Comparison of ENCODE assay signal across 20 mouse cellular contexts in the genomic region with DNA sequence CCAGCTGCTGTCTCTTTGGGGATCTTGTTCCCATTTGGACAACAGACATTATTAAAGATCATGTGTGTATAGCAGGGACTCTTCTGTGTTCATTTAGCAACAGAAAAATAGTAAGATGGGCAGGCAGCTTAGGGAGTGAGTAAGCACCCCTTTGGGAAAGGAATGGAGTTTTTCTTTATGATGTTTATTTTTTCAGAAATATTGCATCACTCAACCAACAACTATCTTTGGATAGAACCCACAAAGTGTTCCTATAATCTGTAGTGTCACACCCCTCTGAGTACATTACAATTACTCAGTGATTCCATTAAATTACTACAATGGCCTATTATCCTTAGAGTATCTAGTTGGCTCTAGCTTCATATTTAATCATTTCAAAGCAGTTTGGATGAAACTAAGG.
A peak's percentile ranks its signal among the peaks of the same experiment; 100 is the strongest.
DNase-seq lines count a peak whose midpoint lies in the region; ATAC-seq lines count a peak whose summit lies in the region.
"Had no signal": no experiment of that assay in that cellular context is flagged by ENCODE, and none has a peak within 500 bp of the region (broad histone marks: within the 10 kb centered on the region; RNA-seq: fewer than 3 reads in every experiment).

No protein-coding gene starts in this region.

- no peaks in the 10 kb centered on the region for H3K36me3 ChIP-seq in embryonic facial prominence, embryonic 15.5 days
- no peaks in the 10 kb centered on the region for H3K36me3 ChIP-seq in embryonic facial prominence, embryonic 10.5 days (replicated peaks)
- no peaks in the 10 kb centered on the region for H3K36me3 ChIP-seq in forebrain, embryonic 16.5 days (ENCODE audit: control insufficient read depth, insufficient read depth)
- H3K36me3 ChIP-seq in forebrain, embryonic 11.5 days (ENCODE audit: control insufficient read depth, insufficient read depth, low read length): no peaks in the 10 kb centered on the region
- H3K36me3 ChIP-seq: embryonic facial prominence, embryonic 13.5 days; forebrain, embryonic 12.5 days; G1E had no signal

- no peaks in the 10 kb centered on the region for H3K9me3 ChIP-seq in embryonic facial prominence, embryonic 15.5 days (replicated peaks)
- H3K9me3 ChIP-seq in embryonic facial prominence, embryonic 10.5 days: no peaks in the 10 kb centered on the region
- no peaks in the 10 kb centered on the region for H3K9me3 ChIP-seq in forebrain, embryonic 16.5 days (ENCODE audit: control insufficient read depth, low read length)
- no peaks in the 10 kb centered on the region for H3K9me3 ChIP-seq in forebrain, embryonic 11.5 days (ENCODE audit: control insufficient read depth, low read length)
- H3K9me3 ChIP-seq: embryonic facial prominence, embryonic 13.5 days; forebrain, embryonic 12.5 days; G1E had no signal

- no peak for ATAC-seq in embryonic facial prominence, embryonic 15.5 days (ENCODE audit: insufficient number of reproducible peaks, low FRiP score, low TSS enrichment, low read depth)
- no peak for ATAC-seq in forebrain, embryonic 16.5 days
- no peak for ATAC-seq in forebrain, embryonic 11.5 days (replicated peaks; ENCODE audit: low FRiP score)
- ATAC-seq: CD4-positive, CD25-positive, alpha-beta regulatory T cell, adult 4 months had no signal

- H3K4me3 ChIP-seq in embryonic facial prominence, embryonic 15.5 days (replicated peaks): no peak overlapping the region
- no peak overlapping the region for H3K4me3 ChIP-seq in embryonic facial prominence, embryonic 10.5 days
- H3K4me3 ChIP-seq in forebrain, embryonic 16.5 days (replicated peaks; ENCODE audit: low read length): no peak overlapping the region
- no peak overlapping the region for H3K4me3 ChIP-seq in forebrain, embryonic 11.5 days (ENCODE audit: low read depth, low read length)
- H3K4me3 ChIP-seq: embryonic facial prominence, embryonic 13.5 days; forebrain, embryonic 12.5 days had no signal

- H3K27me3 ChIP-seq in embryonic facial prominence, embryonic 15.5 days: no peaks in the 10 kb centered on the region
- no peaks in the 10 kb centered on the region for H3K27me3 ChIP-seq in embryonic facial prominence, embryonic 10.5 days (replicated peaks; ENCODE audit: low read depth, poor library complexity, severe bottlenecking)
- H3K27me3 ChIP-seq in forebrain, embryonic 16.5 days (replicated peaks; ENCODE audit: control insufficient read depth, insufficient read depth, low read length): no peaks in the 10 kb centered on the region
- H3K27me3 ChIP-seq in forebrain, embryonic 11.5 days (ENCODE audit: control insufficient read depth, insufficient read depth, low read length): no peaks in the 10 kb centered on the region
- H3K27me3 ChIP-seq: CH12.LX; embryonic facial prominence, embryonic 13.5 days; forebrain, embryonic 12.5 days had no signal

- peak overlapping the region; percentile 34; the same call in 1 of the 2 replicates for H3K27ac ChIP-seq in embryonic facial prominence, embryonic 15.5 days (replicated peaks)
- H3K27ac ChIP-seq in embryonic facial prominence, embryonic 10.5 days (replicated peaks): no peak overlapping the region
- H3K27ac ChIP-seq in forebrain, embryonic 16.5 days (ENCODE audit: low read length): 0 out of 2 replicates have a peak overlapping the region, but pooled peaks have one; percentile 47
- H3K27ac ChIP-seq in forebrain, embryonic 11.5 days (ENCODE audit: low read depth, low read length): no peak overlapping the region
- H3K27ac ChIP-seq: embryonic facial prominence, embryonic 13.5 days; forebrain, embryonic 12.5 days had no signal

- no peak overlapping the region for H3K9ac ChIP-seq in embryonic facial prominence, embryonic 15.5 days
- no peak overlapping the region for H3K9ac ChIP-seq in forebrain, embryonic 16.5 days (replicated peaks; ENCODE audit: low read depth, low read length)
- H3K9ac ChIP-seq in forebrain, embryonic 11.5 days (ENCODE audit: low read length): no peak overlapping the region
- H3K9ac ChIP-seq: embryonic facial prominence, embryonic 13.5 days; forebrain, embryonic 12.5 days had no signal

- DNase-seq in embryonic facial prominence, embryonic 10.5 days (ENCODE audit: low spot score): no peak
- no peak for DNase-seq in forebrain, embryonic 11.5 days (ENCODE audit: low spot score)
- DNase-seq in NIH3T3 (ENCODE audit: low read depth): peak; percentile 44
- DNase-seq in adrenal gland, adult (ENCODE audit: inconsistent age in 2 of 2, low spot score in 1 of 2): no peak
- no peak for DNase-seq in heart, postnatal 4 days
- DNase-seq: adrenal gland, adult 8-10 months; adrenal gland, postnatal 14 days; adrenal gland, postnatal 36 days; cerebellum, adult 11-12 months; cerebellum, adult 2 months; cerebellum, adult 9-10 months; cerebellum, postnatal 10 days; cerebellum, postnatal 25 days had no signal

- H3K4me2 ChIP-seq in embryonic facial prominence, embryonic 15.5 days (replicated peaks): no peak overlapping the region
- H3K4me2 ChIP-seq in forebrain, embryonic 16.5 days (ENCODE audit: low read length): no peak overlapping the region
- no peak overlapping the region for H3K4me2 ChIP-seq in forebrain, embryonic 11.5 days (ENCODE audit: low read depth, low read length, severe bottlenecking)
- H3K4me2 ChIP-seq: embryonic facial prominence, embryonic 13.5 days; forebrain, embryonic 12.5 days had no signal

- peaks cover 21% of the 10 kb centered on the region for H3K4me1 ChIP-seq in embryonic facial prominence, embryonic 15.5 days
- H3K4me1 ChIP-seq in embryonic facial prominence, embryonic 10.5 days: peaks cover 11% of the 10 kb centered on the region
- peaks cover 16% of the 10 kb centered on the region for H3K4me1 ChIP-seq in forebrain, embryonic 16.5 days (replicated peaks; ENCODE audit: control insufficient read depth, insufficient read depth, low read length)
- no peaks in the 10 kb centered on the region for H3K4me1 ChIP-seq in forebrain, embryonic 11.5 days (replicated peaks; ENCODE audit: control insufficient read depth, insufficient read depth, low read length)

Comparison
In these comparisons a context has a peak if more than half of its experiments do, and no peak if none do; other contexts are left out.
1. H3K27ac ChIP-seq: peak in embryonic facial prominence, embryonic 15.5 days (single experiment) and forebrain, embryonic 16.5 days (single experiment); none in embryonic facial prominence, embryonic 10.5 days (single experiment) and forebrain, embryonic 11.5 days (single experiment).